Mouse (Mus musculus) cerebellum, postnatal 4 days (tissue): ENCODE measurements around the gene Casz1.

Source experiments
- DNase-seq, 2 experiments: peaks; one replicate each; pipeline ENCODE4 v3.0.0; 2022; ENCODE audit warnings: low spot score in 2 of 2, mixed read lengths in 1 of 2

The Casz1 gene

DNA sequence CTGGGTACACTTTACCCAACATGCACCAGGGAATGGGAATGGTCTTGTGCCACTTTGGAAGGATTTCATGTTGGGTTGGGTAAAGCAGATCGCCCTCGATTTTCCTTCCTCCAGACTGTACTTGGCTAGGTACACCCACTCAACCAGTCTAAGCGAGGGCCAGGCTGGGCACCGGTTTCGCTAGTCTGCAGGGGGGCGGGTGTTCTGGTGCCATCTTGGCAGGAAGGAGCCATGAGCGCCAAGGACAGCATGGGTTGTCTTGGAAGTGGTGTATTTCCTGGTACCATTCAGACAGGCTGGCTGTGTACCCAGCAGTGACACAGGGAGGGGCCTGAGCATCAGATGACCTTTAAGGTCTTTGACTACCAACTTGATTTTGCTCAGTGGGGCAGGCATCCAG lies 101.1 kb downstream of the Casz1 start:
- no peak for DNase-seq

DNA sequence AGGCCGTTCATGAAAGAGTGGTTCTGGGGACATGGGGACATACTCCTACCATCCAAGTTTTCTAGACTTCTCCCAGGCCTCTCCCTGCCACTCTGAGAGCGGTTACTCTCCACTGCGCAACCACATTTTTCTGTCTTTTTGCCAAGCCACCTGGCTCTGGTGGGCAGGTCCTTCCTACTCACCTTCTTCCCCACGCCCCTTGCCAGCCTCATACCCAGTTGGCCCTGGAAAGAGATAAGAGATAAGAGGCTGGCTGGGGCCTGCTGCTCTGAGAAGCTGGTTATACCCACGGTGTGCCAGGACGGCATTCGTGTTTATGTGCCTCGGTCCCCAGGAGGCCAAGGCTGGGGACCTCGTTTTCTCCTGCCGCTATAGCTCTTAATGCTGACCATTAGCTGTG lies 102.6 kb downstream of the Casz1 start:
- DNase-seq, result no peak

DNA sequence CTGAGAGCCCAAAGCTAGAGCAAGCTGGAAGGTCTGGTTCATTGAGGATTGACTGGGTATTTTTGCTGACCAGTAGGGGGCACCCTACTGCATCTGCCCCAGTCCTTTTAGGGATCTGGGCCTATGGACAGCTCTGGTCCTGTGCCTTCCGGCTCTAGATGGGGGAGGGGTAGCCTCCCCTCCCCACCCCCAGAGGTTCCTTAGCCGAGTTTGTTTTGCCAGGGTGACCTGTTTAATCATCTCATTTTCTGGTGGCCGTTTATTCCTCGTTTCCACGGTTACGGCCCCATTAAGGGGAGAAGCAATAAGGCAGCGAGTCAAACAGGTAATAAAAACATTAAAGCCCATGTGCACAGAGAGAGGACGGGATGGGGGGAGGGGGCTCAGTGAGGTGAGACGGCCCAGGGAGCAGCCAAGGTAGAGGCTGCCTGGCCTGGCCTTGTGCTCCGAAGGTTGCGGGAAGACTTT lies 104.0 kb downstream of the Casz1 start:
- DNase-seq, result no peak

DNA sequence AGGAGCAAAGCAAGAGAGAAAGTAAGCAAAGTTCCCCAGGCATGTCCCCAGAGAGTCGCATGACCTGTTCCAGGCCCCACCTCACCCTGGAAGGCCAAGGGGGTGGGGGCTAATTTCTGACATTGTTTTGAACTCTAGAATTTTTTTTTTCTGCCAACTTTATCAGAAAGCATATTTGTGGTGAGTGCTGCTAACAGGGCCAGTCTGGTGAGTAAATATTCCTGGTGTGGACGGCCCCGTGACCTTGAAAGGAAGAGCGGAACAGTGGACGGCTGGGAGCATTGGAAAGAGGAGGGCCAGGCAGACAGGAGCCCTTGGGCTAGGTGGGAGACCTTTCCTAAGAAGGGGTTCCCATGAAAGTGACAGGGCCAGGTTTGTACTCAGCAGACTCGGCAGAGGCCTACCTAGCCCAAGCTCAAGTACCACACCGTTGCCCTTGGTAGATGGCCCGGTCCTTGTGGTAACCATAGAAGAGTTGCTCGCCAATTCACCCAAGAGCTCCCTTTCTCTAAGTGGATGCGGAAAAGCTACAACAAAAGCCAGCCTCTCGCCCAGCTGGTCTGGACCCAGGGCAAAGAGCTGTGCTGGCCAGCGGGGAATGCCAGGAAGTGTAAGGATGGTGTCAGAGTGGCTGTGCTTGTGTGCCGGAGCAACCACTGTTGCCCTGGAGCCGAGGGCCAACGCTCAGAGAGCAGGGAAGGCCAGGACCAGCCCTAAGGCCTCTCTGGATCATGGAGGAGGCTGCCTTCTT lies 104.7 kb downstream of the Casz1 start:
- no peak for DNase-seq

DNA sequence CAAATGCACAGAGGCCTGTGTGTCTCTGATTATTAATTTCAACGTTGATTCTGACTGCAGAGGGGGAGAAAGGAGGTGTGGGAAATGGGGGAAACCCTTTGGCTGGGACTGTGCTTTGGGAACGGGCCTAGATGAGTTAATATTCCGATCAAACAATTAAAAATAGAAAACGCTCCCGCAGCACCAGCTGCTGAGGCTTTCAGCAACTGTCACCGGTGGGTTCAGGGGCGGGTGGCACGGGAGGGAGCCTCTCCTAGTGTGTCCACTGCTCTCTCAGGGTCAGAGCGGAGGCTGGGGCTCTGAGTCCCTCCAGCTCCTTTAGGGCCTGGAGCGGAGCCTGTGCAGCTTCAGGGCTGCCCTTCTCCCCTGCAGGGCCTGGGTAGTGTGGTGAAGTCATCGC lies 105.3 kb downstream of the Casz1 start:
- DNase-seq, result no peak

DNA sequence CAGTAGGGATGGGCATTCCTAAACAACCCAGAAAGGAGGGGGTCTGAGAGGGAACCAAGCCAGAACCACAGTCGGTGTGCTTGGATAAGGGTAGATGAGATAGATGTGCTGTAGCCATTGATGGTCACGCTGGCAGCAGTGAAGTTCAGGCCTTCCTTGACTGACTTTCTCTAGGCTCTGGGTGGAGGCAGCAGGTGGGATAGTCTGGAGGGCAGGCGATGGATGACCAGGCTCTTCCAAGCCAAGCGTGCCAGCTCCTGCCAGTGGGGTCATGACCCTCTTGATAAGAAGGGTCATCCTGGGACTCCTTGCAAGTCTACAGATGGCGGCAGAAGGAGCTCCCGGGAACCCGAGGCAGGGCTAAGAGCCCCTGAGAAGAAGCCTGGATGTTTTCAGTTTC lies 107.9 kb downstream of the Casz1 start:
- DNase-seq, result no peak

DNA sequence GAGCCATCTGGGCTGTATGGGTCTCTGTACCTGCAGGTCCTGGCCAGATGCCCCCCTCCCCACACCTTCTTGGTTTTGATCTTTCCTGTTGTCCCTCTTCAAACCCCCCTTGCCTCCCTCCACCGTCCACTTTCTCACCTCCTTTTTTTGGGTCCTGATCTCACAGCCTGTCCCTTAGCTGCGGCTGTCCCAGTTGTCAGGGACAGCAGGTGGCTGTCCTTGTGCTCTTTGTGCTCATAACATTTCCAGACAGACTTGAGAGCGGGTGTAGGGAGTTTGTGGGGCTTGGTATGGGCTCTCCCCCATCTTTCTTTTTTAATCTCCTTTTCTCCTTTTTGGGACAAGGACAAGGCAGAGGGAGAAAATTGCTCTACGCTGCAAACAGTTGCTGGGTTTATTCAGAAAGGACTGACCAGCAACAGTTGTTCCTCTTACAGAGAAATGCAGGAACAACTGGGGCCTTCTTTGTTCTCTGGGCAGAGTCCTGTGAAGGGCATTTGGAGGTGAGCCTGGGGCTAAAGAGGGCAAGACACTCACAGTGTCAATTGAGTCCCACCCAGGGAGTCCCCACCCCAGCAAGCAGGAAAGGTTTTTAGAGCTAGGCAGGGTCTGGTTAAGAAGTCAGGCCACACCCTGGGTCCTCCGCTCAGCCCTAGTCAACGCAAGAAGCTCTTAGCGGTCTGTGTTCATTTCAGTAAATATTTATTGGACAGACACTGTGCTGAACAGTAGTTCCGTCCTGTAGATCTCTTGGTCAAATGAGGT lies 108.8 kb downstream of the Casz1 start:
- DNase-seq, result no peak

DNA sequence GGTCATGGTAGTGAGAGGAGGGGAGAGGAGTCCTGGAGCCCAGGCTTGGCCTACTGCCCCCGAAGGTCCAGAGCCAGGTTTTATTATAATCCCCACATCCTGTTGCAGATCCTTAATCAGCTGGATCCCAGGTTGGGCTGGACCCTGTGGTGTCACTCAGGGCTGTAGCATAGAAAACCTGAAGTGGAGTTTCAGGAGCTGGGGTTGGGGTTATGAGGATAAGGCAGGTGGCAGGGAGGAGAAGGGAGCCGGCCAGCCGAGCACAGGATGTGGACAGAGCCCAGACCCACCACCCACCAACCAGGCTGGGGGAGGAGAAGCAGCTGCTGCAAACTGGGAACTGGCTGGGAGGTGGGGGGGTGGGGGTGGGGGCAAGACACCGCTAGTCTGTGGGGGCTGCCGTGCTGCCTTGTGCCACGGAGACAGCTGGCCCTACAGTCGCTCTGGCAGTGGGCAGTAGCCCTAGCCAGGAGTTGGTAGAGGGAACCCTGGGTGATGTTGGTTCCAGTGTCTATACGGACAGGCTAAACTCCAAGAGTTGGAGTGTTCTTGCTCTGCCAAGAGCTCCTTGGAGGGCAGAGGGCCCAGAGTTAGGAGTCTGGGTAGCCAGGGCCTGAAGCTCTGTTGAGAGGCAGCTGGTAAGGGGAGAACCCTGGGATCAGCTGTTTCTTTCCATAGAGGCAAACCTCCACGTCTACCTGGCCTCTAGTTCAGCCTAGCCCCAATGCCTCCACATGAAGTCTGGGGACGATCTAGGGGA lies 110.8 kb downstream of the Casz1 start:
- peak; percentile 62 to 83 for DNase-seq

DNA sequence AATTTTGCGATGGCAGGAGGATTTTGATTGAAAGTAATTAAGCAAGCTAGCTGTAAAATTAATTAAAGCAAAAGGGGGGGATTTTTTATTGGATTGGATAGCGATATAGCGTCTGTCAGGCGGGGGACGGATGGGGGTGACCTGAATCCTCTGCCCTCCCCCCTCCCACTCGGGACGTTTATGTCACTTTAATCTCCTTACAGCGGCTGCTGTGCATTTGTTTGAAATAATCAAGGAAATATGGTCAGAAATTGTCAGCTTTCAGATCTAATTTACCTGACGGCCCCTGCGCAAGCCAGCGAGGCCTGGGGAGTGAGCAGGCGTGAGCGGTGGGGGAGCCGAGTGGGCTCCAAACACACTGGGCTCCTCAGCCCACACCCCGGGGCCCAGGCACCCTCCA lies 111.6 kb downstream of the Casz1 start:
- no peak for DNase-seq

DNA sequence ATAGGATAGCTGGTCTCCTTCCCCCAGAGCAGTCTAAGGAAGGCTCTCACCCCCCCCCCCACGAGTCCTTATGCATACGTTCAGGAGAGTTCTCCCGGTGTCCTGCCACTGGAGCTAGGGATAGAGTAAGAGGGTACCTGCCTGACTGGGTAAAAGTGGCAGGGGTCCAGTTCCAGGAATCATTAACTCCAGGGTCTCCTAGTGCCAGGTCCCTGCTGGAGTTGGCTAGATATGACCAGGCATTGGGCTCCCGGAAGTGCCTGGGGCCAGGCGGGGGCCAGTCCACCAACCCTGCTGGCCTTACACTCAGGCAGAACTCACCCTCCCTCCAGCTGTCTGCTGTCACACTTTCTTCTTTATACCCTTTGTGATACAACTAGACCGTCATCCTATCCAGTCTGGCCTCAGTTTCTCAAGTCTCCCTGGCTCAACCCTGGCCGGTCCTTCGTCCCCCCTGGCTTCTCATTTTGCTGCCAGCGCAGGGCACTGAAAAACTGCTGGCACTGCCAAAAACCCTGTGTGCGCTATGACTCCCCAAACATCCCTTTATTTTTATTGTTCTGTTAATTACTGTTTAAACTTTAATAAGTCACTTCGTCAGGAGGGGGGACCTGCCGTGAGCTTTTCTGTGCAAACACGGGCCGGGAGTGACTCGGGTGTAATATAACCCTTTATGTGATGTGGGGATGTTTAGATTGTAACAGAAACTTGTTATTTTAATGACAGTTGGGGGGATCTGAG lies 114.6 kb downstream of the Casz1 start:
- DNase-seq, result no peak

DNA sequence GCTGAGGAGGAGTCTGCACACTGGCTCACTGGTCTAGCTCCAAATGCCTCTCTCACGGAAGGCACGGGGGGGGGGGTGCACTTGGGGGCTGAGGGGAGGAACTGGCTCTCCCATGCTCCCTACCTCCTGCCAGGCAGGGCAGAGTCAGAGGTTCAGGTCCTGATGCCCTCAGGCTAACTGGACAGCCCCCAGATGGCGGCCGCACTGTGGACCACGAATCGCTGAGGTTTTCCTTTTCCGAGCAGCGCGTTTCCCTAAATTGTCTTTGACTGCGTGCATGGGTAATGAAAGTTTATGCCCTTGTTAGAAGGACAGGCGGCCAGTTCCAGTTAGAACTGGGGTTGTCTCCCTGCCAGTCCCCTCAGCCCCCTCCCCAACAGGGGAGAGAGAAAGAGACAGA lies 116.4 kb downstream of the Casz1 start:
- no peak for DNase-seq

DNA sequence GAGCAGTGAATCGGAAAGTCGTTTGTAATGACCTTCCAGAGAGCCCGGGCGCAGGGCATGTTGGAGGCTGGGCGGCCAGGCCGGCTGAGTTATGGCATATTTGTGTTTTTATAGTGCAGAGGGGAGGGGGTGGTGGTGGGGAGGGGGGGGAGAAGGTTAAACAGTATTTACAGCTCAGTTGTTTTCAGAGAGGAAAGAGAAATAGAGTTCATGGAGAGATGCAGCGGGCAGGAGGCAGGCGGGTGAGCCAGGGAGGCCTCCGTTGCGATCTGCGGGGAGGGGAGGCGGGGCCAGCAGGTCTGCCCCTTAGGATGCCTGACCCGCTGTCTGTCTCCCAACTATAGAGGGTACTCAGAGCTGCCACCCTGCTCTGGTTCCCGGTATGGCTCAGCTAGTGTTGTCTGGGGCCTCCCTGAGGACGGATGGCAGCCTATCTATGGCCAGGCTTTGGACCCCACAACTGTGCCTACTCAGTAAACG lies 118.0 kb downstream of the Casz1 start:
- DNase-seq, result no peak

DNA sequence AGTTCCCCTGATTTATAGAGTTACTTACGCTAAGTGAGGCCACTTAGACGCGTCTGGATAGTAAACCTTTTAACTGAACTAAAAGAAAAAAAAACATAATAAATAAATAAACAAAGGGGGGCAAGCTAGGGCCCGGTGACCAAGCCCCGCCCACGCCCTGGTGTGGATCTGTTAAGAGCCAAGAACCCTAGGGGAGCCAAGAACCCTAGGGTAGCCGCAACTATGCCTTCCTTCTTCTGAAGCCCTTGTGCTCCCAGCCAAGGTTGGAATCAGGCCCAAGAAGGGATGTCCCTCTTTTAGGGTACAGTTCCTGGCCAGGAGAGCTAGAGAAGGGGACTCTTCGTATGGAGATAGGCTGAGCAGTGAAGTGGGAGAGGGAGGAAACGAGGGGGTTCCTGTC lies 119.2 kb downstream of the Casz1 start:
- DNase-seq, result no peak

DNA sequence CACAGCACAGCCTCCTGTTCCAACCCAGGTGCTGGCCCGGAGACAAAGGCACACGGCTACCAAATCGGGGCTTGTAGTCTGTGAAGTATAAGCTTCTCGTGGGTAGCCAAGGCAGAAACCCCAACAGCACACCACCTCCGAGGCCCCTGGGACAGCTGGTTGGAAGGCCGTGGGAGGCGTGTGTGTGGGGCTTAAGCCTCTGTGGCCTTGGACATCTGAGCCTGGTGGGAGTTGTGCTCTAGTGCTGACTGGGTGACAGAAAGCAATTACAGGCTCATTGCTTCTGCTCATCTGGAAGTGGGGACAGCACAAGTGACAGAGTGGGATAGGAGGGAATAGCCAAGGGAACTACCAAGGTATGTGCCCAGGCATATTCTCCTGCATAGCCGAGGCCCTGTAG lies 119.7 kb downstream of the Casz1 start:
- no peak for DNase-seq

DNA sequence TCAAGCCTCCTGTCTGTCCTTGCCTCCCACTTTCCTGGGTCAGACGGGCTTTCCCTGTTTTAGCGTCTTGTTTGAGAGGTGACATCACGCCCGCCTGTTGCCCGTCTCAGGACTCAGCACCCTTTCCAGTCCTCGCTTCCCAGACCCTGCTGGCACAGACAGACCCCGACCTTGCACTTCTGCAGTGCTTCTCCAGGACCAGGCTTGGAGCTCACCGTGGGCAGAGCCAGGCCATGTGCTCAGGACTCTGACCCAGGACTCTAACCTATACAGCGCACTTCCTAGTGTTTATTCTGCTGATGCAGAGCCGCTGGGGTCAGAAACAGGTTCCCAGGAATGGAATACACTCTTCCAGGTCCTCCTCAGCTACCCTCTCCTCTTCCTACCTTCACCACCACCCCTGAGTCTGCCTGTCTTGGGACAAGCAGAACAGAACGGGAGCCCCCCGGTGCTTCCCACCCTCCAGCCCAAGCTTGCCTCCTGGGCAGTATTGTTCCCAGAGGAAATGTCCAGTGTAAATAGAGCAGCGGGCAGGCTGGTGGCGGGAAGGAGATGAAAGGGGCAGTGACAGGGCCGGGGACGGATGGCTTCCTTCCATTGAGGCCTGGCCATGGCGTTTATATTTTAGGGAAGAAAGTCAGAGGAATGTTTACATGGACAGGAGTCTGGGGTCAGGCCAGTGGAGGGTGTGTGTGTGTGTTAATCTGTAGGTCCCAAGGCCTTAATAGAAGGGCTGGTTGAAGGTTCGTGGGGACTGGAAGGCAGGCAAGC lies 121.5 kb downstream of the Casz1 start:
- no peak for DNase-seq

DNA sequence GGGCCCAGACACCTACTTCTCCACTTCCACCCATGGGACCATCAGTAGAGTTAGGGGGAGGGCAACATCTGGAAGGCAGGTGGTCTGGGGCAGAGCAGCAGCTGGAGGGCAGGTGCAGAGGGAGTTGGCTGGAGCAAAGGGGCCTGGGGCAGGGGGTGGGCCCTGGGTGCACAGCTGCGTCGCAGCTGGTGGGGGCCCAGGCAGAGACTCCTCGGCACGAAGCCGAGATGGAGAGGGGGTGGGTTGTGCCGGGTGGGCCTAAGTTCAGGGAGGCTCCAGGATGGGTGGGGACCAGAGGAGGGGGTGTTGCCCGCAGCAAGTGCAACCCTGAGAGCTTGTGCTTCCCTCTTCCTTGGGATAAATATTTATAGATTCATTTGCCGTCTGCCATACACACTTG lies 122.2 kb downstream of the Casz1 start:
- no peak for DNase-seq

DNA sequence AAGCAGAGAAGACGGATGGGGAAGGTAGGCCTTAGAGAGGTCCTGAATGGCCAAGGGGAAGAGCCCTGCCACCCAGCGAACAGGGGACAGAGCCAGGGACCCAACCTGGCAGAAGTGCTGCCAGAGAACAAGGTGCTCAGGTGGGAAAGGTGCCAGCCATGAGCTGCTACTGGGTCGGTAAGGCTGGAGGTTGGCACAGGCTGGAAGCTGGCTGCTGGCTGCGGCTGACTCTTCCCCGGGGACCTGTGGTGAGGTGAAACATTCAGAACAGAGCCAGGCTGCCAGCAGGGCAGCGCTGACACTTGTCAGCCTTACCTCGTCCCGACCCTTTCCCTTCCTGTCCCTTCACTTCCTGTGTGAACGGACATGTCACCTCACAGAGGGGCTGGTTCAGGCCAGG lies 124.1 kb downstream of the Casz1 start:
- no peak for DNase-seq

DNA sequence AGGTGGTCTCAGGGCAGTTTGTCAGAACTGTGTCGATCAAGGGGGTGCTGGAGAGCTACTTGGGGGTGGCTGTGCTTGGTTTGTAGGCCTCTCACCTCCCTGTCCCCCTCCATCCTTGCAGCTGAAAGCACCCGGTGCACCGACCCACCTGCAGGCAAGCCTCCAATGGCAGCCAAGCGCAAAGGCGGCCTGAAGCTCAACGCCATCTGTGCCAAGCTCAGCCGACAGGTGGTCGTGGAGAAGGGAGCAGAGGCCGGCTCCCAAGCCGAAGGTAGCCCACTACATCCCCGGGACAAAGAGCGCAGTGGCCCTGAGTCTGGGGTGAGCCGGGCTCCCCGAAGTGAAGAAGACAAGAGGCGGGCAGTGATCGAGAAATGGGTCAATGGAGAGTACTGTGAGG lies 124.6 kb downstream of the Casz1 start:
- DNase-seq, result no peak

DNA sequence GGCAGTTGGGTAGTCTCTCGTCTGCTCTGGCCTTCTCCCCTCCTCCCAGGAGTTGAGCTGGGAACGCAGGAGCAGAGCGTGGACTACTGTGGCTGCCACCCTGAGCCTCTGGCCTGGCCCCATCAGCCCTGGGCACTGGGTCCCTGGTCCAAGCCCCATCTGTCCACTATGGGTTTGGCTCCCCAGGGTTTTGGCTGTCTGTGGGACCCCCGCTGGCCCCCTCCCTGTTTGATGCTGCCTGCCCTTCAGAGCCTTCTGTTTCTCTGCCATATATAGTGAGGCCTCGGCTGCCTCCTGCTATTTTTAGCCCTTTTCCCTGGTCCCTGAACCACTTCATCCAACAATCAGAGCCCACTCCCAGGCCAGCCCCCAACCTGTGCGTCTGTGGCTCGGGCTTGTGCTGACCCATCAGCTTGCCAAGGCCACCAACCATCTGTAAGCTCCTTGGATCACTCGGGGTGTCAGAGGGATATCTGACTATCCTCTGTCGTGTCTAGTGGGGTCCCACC lies 126.5 kb downstream of the Casz1 start:
- DNase-seq, result no peak

DNA sequence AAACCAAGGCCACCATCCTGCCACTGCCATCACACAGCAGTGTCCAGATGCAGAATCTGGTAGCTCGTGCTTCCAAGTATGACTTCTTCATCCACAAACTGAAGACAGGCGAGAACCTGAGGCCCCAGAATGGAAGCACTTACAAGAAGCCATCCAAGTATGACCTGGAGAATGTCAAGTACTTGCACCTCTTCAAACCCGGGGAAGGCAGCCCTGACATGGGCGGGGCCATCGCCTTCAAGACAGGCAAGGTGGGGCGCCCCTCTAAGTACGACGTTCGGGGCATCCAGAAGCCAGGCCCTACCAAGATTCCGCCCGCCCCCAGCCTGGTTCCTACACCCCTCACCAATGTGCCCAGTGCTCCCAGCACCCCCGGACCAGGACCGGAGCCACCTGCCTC lies 128.9 kb downstream of the Casz1 start:
- DNase-seq, result no peak

DNA sequence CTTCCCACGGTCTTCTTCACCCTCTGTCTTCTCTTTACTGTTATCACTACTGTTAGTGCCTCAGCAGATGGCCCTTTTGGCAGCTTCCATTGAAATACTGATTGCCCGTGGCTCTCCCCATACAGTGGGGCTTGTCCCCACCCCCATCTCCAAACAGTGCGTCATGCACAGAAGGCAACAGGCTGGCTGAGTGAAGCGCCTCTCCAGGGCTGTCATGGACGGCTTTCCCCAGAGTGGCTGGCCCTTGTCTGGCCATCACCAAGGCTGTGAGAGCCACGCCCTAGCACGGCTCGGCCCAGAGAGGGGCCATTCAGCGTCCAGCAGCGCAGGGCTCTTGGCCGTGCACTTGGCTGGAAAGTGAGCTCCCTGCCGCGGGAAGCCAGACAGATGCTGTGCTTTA lies 131.0 kb downstream of the Casz1 start:
- no peak for DNase-seq
